Mouse (Mus musculus) stomach, embryonic 14.5 days (tissue): ENCODE results near the gene Ttc25. TPM values are rescaled to one million over a fixed set of nuclear protein-coding genes. Genes with fewer than 3 reads are reported as not detected.

Experiments
- ATAC-seq: fragments of 200-750 bp; cut with Nextera tagmentation; 2 replicates; pipeline ENCODE4 v1.8.0; 2017; ENCODE audit warnings: low read depth, moderate TSS enrichment; ENCODE audit not compliant: insufficient number of reproducible peaks, insufficient read depth, low FRiP score
- H3K27ac ChIP-seq: fragments of 300-500 bp; sonication (generic); 2 replicates; pipeline ENCODE4 v1.5.1; 2014; ENCODE audit warnings: mild to moderate bottlenecking, low read length, moderate library complexity, mixed read lengths
- H3K27me3 ChIP-seq: fragments of 300-500 bp; sonication (generic); 2 replicates; pipeline ENCODE4 v1.6.1; 2014; ENCODE audit warnings: low read length, control low read depth, mixed read lengths; ENCODE audit not compliant: control insufficient read depth, insufficient read depth
- H3K36me3 ChIP-seq: fragments of 300-500 bp; sonication (generic); 2 replicates; pipeline ENCODE4 v1.6.1; 2014; ENCODE audit warnings: mild to moderate bottlenecking, control low read depth, low read length, moderate library complexity, mixed read lengths; ENCODE audit not compliant: control insufficient read depth, insufficient read depth
- H3K4me1 ChIP-seq: fragments of 300-500 bp; sonication (generic); 2 replicates; pipeline ENCODE4 v1.6.1; 2014; ENCODE audit warnings: low read length, control low read depth, mixed read lengths; ENCODE audit not compliant: control insufficient read depth, insufficient read depth
- H3K4me2 ChIP-seq: fragments of 300-500 bp; sonication (generic); replicated peaks from 2 replicates; pipeline ENCODE4 v1.6.1; 2014; ENCODE audit warnings: low read depth, low read length, control low read depth
- H3K4me3 ChIP-seq: fragments of 300-500 bp; sonication (generic); 2 replicates; pipeline ENCODE4 v1.5.1; 2014; ENCODE audit warnings: low read depth, low read length, control low read depth
- H3K9ac ChIP-seq: fragments of 300-500 bp; sonication (generic); replicated peaks from 2 replicates; pipeline ENCODE4 v1.6.1; 2014; ENCODE audit warnings: low read depth, mild to moderate bottlenecking, control low read depth, low read length, moderate library complexity, mixed read lengths
- H3K9me3 ChIP-seq: fragments of 300-500 bp; sonication (generic); 2 replicates; pipeline ENCODE4 v1.6.1; 2016; ENCODE audit warnings: low read depth, low read length, control low read depth; ENCODE audit not compliant: control insufficient read depth
- WGBS: fragments of 180-500 bp; shearing (Covaris S2); extraction: QIAGEN DNeasy Blood & Tissue Kit; methylation state at CpG from one replicate; pipeline ENCODE4 v1.1.7; 2014; 5-methylcytosine and 5-hydroxymethylcytosine counted together
- polyA plus RNA-seq: library from polyadenylated mRNA; unstranded; fragments of >200 nt; fragmentation: Nextera tagmentation; extraction: Ambion mirVana; gene quantifications from 2 replicates; pipeline ENCODE4 v1.2.1, GENCODE M21; 2014

The Ttc25 gene
- polyA plus RNA-seq, 1 experiment from 2014 or later, result 1.1 TPM

GRCm38 (mm10) chr11:100550101-100550500 is 4.7 kb downstream of the Ttc25 start:
- Histone ChIP-seq H3K27me3 (no peaks in the 10 kb centered on the region), H3K4me3 (no peak overlapping the region), H3K36me3 (no peaks in the 10 kb centered on the region), H3K4me2 (no peak overlapping the region), H3K9me3 (no peaks in the 10 kb centered on the region), H3K4me1 (peaks cover 4% of the 10 kb centered on the region; the same call in 1 of the 2 replicates), H3K27ac (no peak overlapping the region), H3K9ac (no peak overlapping the region)
- WGBS, result 61% methylated on average over 6 of the region's 6 CpGs
- ATAC-seq, result no peak

GRCm38 (mm10) chr11:100552842-100553241 is 7.4 kb downstream of the Ttc25 start:
- Histone ChIP-seq H3K4me3 (no peak overlapping the region), H3K27me3 (no peaks in the 10 kb centered on the region), H3K9me3 (no peaks in the 10 kb centered on the region), H3K27ac (no peak overlapping the region), H3K9ac (no peak overlapping the region), H3K4me2 (no peak overlapping the region), H3K4me1 (no peaks in the 10 kb centered on the region), H3K36me3 (no peaks in the 10 kb centered on the region)
- 84% methylated on average over 4 of the region's 4 CpGs for WGBS
- no peak for ATAC-seq

- H3K27ac ChIP-seq, result no peak overlapping the region
- no peak overlapping the region for H3K4me3 ChIP-seq
- H3K4me2 ChIP-seq, result peak overlapping the region; percentile 21; the same call in 1 of the 2 replicates
- no peaks in the 10 kb centered on the region for H3K9me3 ChIP-seq
- no peaks in the 10 kb centered on the region for H3K36me3 ChIP-seq
- no peaks in the 10 kb centered on the region for H3K27me3 ChIP-seq
- ATAC-seq, result peak; percentile 48; the same call in 1 of the 2 replicates
- 31% methylated on average over 11 of the region's 11 CpGs for WGBS
- no peaks in the 10 kb centered on the region for H3K4me1 ChIP-seq
- H3K9ac ChIP-seq, result no peak overlapping the region
These were observed 10.2 kb downstream of the Ttc25 start for GRCm38 (mm10) chr11:100555583-100555982.

- no peak overlapping the region for H3K9ac ChIP-seq
- no peak for ATAC-seq
- no peaks in the 10 kb centered on the region for H3K27me3 ChIP-seq
- no peaks in the 10 kb centered on the region for H3K9me3 ChIP-seq
- no peak overlapping the region for H3K4me3 ChIP-seq
- H3K27ac ChIP-seq, result no peak overlapping the region
- no peaks in the 10 kb centered on the region for H3K4me1 ChIP-seq
- WGBS, result 74% methylated on average over 3 of the region's 3 CpGs
- H3K36me3 ChIP-seq, result no peaks in the 10 kb centered on the region
- no peak overlapping the region for H3K4me2 ChIP-seq
These were observed 12.2 kb downstream of the Ttc25 start for GRCm38 (mm10) chr11:100557563-100557962.

- H3K4me3 ChIP-seq, result no peak overlapping the region
- H3K27ac ChIP-seq, result no peak overlapping the region
- H3K4me2 ChIP-seq, result no peak overlapping the region
- no peaks in the 10 kb centered on the region for H3K36me3 ChIP-seq
- H3K9me3 ChIP-seq, result no peaks in the 10 kb centered on the region
- WGBS, result 42% methylated on average over 7 of the region's 7 CpGs
- no peak for ATAC-seq
- no peaks in the 10 kb centered on the region for H3K4me1 ChIP-seq
- H3K27me3 ChIP-seq, result no peaks in the 10 kb centered on the region
- H3K9ac ChIP-seq, result no peak overlapping the region
These were observed 14.1 kb downstream of the Ttc25 start for GRCm38 (mm10) chr11:100559476-100559875.

- no peak overlapping the region for H3K4me2 ChIP-seq
- no peaks in the 10 kb centered on the region for H3K27me3 ChIP-seq
- no peak overlapping the region for H3K4me3 ChIP-seq
- no peak overlapping the region for H3K9ac ChIP-seq
- no peaks in the 10 kb centered on the region for H3K4me1 ChIP-seq
- ATAC-seq, result no peak
- WGBS, result 69% methylated on average over 5 of the region's 5 CpGs
- no peaks in the 10 kb centered on the region for H3K36me3 ChIP-seq
- no peaks in the 10 kb centered on the region for H3K9me3 ChIP-seq
- no peak overlapping the region for H3K27ac ChIP-seq
These were observed 16.3 kb downstream of the Ttc25 start for GRCm38 (mm10) chr11:100561748-100562147.

- Histone ChIP-seq H3K27me3 (no peaks in the 10 kb centered on the region), H3K4me1 (no peaks in the 10 kb centered on the region), H3K4me3 (no peak overlapping the region), H3K9me3 (no peaks in the 10 kb centered on the region), H3K27ac (no peak overlapping the region), H3K9ac (no peak overlapping the region), H3K36me3 (no peaks in the 10 kb centered on the region), H3K4me2 (no peak overlapping the region)
- ATAC-seq, result no peak
- 54% methylated on average over 15 of the region's 15 CpGs for WGBS
These were observed 18.9 kb downstream of the Ttc25 start for GRCm38 (mm10) chr11:100564297-100564696.

- ATAC-seq, result no peak
- no peaks in the 10 kb centered on the region for H3K9me3 ChIP-seq
- H3K4me2 ChIP-seq, result no peak overlapping the region
- 88% methylated on average over 6 of the region's 6 CpGs for WGBS
- no peak overlapping the region for H3K9ac ChIP-seq
- H3K27ac ChIP-seq, result no peak overlapping the region
- H3K27me3 ChIP-seq, result no peaks in the 10 kb centered on the region
- no peak overlapping the region for H3K4me3 ChIP-seq
- H3K36me3 ChIP-seq, result no peaks in the 10 kb centered on the region
- H3K4me1 ChIP-seq, result no peaks in the 10 kb centered on the region
These were observed 19.3 kb downstream of the Ttc25 start for GRCm38 (mm10) chr11:100564703-100565102.

GRCm38 (mm10) chr11:100567229-100567628 is 21.8 kb downstream of the Ttc25 start:
- no peaks in the 10 kb centered on the region; the same call in 1 of the 2 replicates for H3K27me3 ChIP-seq
- H3K36me3 ChIP-seq, result no peaks in the 10 kb centered on the region
- H3K4me3 ChIP-seq, result no peak overlapping the region
- WGBS, result 71% methylated on average over 5 of the region's 5 CpGs
- no peak overlapping the region for H3K27ac ChIP-seq
- no peaks in the 10 kb centered on the region for H3K9me3 ChIP-seq
- H3K4me1 ChIP-seq, result no peaks in the 10 kb centered on the region
- no peak overlapping the region for H3K4me2 ChIP-seq
- H3K9ac ChIP-seq, result no peak overlapping the region
- no peak for ATAC-seq
